Mouse (Mus musculus) midbrain, embryonic 12.5 days (tissue): ENCODE data around the gene Cd300a. TPM values are rescaled to one million over a fixed set of nuclear protein-coding genes. Genes with fewer than 3 reads are reported as not detected.

Source experiments
- ATAC-seq: fragments of 200-750 bp; cut with Nextera tagmentation; 2 replicates; pipeline ENCODE4 v1.8.0; 2017; ENCODE audit warnings: low read depth, moderate TSS enrichment, moderate library complexity; ENCODE audit not compliant: low FRiP score
- H3K27ac ChIP-seq: fragments of 300-500 bp; sonication (generic); replicated peaks from 2 replicates; pipeline ENCODE4 v1.5.1; 2016; ENCODE audit warnings: mild to moderate bottlenecking
- H3K27me3 ChIP-seq: fragments of 300-500 bp; sonication (generic); 2 replicates; pipeline ENCODE4 v1.6.1; 2016; ENCODE audit warnings: mild to moderate bottlenecking
- H3K36me3 ChIP-seq: fragments of 300-500 bp; sonication (generic); 2 replicates; pipeline ENCODE4 v1.6.1; 2016
- H3K4me1 ChIP-seq: fragments of 300-500 bp; sonication (generic); 2 replicates; pipeline ENCODE4 v1.6.1; 2016
- H3K4me2 ChIP-seq: fragments of 300-500 bp; sonication (generic); replicated peaks from 2 replicates; pipeline ENCODE4 v1.6.1; 2016; ENCODE audit warnings: mild to moderate bottlenecking, moderate library complexity
- H3K4me3 ChIP-seq: fragments of 300-500 bp; sonication (generic); 2 replicates; pipeline ENCODE4 v1.5.1; 2016; ENCODE audit warnings: mild to moderate bottlenecking
- H3K9ac ChIP-seq: fragments of 300-500 bp; sonication (generic); replicated peaks from 2 replicates; pipeline ENCODE4 v1.6.1; 2016; ENCODE audit warnings: mild to moderate bottlenecking, moderate library complexity
- H3K9me3 ChIP-seq: fragments of 300-500 bp; sonication (generic); 2 replicates; pipeline ENCODE4 v1.6.1; 2016; ENCODE audit warnings: mild to moderate bottlenecking
- WGBS: fragments of 180-500 bp; shearing (Covaris S2); methylation state at CpG from one replicate; pipeline ENCODE4 v1.1.7; 2016; 5-methylcytosine and 5-hydroxymethylcytosine counted together
- polyA plus RNA-seq: library from polyadenylated mRNA; unstranded; fragments of >200 nt; fragmentation: Nextera tagmentation; extraction: Ambion mirVana; gene quantifications from 2 replicates; pipeline ENCODE4 v1.2.1, GENCODE M21; 2016

Gene Cd300a
- polyA plus RNA-seq, 1 experiment from 2014 or later = 0.97 TPM

GRCm38 (mm10) chr11:114867361-114868235 is 22.2 kb upstream of the Cd300a start:
- no peak for ATAC-seq
- WGBS = 80% methylated on average over 11 of the region's 11 CpGs
- Histone ChIP-seq H3K4me3 (no peak overlapping the region), H3K4me1 (peaks cover 3% of the 10 kb centered on the region), H3K36me3 (no peaks in the 10 kb centered on the region), H3K4me2 (no peak overlapping the region), H3K27ac (no peak overlapping the region), H3K9me3 (no peaks in the 10 kb centered on the region), H3K9ac (no peak overlapping the region), H3K27me3 (peaks cover 3% of the 10 kb centered on the region; the same call in 1 of the 2 replicates)

GRCm38 (mm10) chr11:114868280-114868679 is 21.6 kb upstream of the Cd300a start:
- Histone ChIP-seq H3K36me3 (no peaks in the 10 kb centered on the region), H3K4me2 (no peak overlapping the region), H3K27ac (no peak overlapping the region), H3K4me1 (peaks cover 10% of the 10 kb centered on the region), H3K27me3 (peaks cover 3% of the 10 kb centered on the region; the same call in 1 of the 2 replicates), H3K9me3 (no peaks in the 10 kb centered on the region), H3K4me3 (no peak overlapping the region), H3K9ac (no peak overlapping the region)
- ATAC-seq = no peak
- 92% methylated on average over 12 of the region's 12 CpGs for WGBS

DNA sequence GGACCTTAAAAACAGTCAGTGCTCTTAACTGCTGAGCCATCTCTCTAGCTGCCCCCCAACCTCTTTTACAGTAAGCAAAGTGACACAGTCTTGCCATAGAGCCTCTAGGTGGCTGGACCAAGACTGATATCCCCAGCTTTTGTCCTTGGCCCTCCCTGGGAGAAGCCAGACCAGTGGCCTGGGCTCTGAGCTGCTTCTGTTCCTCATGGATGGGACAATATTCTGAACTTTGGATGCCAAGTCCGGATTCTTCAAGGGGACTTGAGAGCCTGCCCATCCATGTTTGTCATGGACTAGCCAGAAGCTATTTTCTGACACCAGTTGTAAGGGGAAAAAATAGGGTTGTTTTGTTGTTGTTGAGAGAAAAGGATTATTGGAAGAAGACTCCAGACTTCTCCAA is 20.1 kb upstream of the Cd300a start:
- peaks cover 3% of the 10 kb centered on the region; the same call in 1 of the 2 replicates for H3K27me3 ChIP-seq
- H3K4me1 ChIP-seq = peaks cover 19% of the 10 kb centered on the region
- no peaks in the 10 kb centered on the region for H3K9me3 ChIP-seq
- ATAC-seq = no peak
- no peak overlapping the region for H3K4me2 ChIP-seq
- no peak overlapping the region for H3K4me3 ChIP-seq
- no peak overlapping the region for H3K27ac ChIP-seq
- no peaks in the 10 kb centered on the region for H3K36me3 ChIP-seq
- H3K9ac ChIP-seq = no peak overlapping the region
- 76% methylated on average over 1 of the region's 1 CpGs for WGBS

- H3K36me3 ChIP-seq = no peaks in the 10 kb centered on the region
- H3K27me3 ChIP-seq = 0 out of 2 replicates have a peak, but pooled peaks cover 6% of the 10 kb centered on the region
- H3K9me3 ChIP-seq = no peaks in the 10 kb centered on the region
- no peak overlapping the region for H3K27ac ChIP-seq
- WGBS = 85% methylated on average over 2 of the region's 2 CpGs
- H3K4me2 ChIP-seq = no peak overlapping the region
- H3K9ac ChIP-seq = no peak overlapping the region
- ATAC-seq = no peak
- H3K4me1 ChIP-seq = peaks cover 26% of the 10 kb centered on the region
- no peak overlapping the region for H3K4me3 ChIP-seq
These were observed 18.3 kb upstream of the Cd300a start for GRCm38 (mm10) chr11:114871540-114871939.

DNA sequence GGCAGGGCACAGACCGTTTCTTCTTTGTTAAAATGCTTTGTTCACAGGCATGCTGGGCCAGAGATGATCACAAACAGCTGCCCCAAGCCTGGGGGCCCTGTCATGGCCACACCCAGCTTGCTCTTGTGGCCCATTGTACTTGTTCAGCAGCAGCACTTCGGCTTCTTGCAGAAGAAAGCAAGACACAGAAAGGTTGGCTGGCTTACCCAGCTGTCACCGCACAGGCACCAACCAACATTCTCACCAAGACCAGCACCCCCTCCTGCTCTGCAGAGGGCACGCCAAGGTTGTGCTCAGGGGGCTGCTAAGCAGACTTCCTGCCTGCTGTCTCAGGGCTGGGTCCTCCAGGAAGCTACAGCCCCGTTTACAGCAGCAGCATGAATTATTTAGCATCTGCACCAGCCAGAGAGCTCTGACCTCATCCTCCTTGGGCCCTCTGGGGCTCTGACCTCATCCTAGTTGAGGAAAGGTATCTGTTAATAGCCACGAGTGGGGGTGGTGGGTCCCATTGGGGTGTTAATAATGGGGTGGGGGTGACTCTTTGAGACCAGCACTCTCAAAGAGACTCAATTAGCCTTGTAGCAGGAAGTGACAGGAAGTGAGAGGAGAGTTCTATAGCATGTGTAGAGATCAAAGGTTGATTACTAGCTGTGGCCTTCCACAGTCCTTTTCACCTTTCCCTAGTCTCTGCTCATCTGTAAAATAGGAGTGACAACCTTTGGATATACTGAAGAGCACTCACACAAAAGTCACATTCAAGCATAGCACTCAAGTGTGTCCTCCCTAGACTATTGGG is 16.6 kb upstream of the Cd300a start:
- peak overlapping the region; percentile 42 for H3K27ac ChIP-seq
- WGBS = 24% methylated on average over 6 of the region's 6 CpGs
- H3K4me3 ChIP-seq = no peak overlapping the region
- no peaks in the 10 kb centered on the region for H3K36me3 ChIP-seq
- no peaks in the 10 kb centered on the region for H3K9me3 ChIP-seq
- H3K9ac ChIP-seq = no peak overlapping the region
- no peak overlapping the region for H3K4me2 ChIP-seq
- H3K27me3 ChIP-seq = 0 out of 2 replicates have a peak, but pooled peaks cover 6% of the 10 kb centered on the region
- H3K4me1 ChIP-seq = peaks cover 26% of the 10 kb centered on the region
- no peak; the same call in 1 of the 2 replicates for ATAC-seq

DNA sequence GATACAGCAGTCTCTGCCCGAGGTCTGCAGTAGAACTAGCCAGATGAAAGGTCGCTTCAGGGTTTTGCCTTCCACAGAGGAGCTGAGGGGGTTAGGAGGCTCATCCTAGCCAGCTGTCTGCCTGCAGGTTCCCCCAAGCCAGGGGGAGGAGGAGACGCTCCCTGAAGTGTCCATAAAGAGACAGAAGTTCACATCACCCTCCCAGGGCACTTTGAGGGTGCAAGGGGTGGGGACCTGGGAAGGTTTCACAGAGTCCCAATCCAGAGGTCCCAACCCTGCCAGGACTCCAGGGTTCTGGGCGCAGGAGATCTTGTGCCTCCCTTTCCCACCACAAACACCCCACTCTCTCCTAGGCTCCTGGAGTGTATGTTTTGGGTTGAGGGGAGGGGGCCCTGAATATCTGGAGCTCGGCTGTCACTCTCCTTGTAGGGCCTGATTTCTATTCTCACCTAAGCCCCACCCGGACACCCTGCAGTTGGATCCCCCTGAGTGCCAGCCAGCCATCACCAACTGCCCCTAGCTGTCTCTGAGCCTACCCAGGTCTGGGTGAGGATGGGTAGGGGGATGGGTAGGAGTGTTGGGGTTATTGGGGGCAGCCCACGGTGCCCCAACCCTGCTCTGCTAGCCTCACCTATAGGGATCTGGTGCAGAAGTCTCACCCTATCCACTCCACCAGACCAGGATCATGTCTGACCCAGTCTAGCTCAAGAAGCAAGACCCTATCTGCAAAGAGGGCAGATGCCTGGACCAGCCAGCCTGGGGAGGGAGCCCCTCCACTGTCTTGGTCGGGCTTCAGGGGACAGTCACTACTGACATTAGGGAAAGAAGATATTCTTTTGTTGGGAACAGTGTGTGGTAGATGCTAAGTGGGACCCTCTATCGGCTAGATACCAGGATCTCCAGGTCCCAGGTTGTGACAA is 15.4 kb upstream of the Cd300a start:
- no peak overlapping the region for H3K27ac ChIP-seq
- H3K36me3 ChIP-seq = no peaks in the 10 kb centered on the region
- H3K27me3 ChIP-seq = 0 out of 2 replicates have a peak, but pooled peaks cover 3% of the 10 kb centered on the region
- no peak overlapping the region for H3K4me3 ChIP-seq
- 58% methylated on average over 9 of the region's 9 CpGs for WGBS
- peaks cover 26% of the 10 kb centered on the region for H3K4me1 ChIP-seq
- H3K4me2 ChIP-seq = no peak overlapping the region
- H3K9ac ChIP-seq = no peak overlapping the region
- no peak for ATAC-seq
- no peaks in the 10 kb centered on the region for H3K9me3 ChIP-seq

DNA sequence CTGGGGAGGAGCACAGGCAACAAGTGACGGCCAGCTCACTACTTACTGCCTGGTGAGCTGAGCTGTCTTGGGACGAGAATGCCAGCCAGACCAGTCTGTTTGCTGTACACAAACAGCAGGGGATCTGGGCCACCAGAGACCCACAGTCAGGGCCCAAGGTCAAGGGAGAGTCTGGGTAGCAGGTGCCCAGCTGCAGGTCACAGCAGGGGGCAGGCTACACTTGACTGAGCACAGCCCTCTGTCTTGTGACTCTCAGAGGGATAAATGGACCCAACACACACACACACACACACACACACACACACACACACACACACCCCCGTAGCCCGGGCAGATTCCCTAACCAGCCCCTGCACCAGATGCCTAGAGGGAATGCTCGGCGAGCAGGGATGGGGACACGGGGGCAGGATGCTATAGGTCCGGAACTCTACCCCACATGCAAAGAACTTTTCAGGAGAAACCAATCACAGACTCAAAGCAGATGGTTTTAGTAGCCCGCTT is 14.5 kb upstream of the Cd300a start:
- Histone ChIP-seq H3K4me2 (no peak overlapping the region), H3K27me3 (0 out of 2 replicates have a peak, but pooled peaks cover 3% of the 10 kb centered on the region), H3K4me1 (peaks cover 26% of the 10 kb centered on the region), H3K9ac (no peak overlapping the region), H3K27ac (no peak overlapping the region), H3K4me3 (no peak overlapping the region), H3K9me3 (no peaks in the 10 kb centered on the region), H3K36me3 (no peaks in the 10 kb centered on the region)
- WGBS = 6% methylated on average over 9 of the region's 9 CpGs
- no peak for ATAC-seq

DNA sequence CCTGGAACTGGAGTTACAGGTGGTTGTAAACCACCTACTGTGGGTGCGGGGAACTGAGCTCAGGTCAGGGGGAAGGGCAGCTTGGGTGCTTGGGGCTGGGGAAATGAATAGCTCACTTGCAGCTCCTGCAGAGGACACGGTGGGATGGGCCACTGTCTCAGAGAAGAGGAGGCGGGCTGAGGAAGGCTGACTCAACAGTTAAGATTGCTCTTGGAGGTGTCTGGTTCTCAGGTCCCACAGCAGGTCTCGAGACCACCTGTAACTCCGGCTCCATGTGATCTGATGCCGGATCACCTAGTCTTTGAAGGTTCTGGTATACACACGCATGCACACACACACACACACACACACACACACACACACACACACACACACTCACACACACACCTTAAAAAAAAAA is 13.7 kb upstream of the Cd300a start:
- H3K9ac ChIP-seq = no peak overlapping the region
- WGBS = 50% methylated on average over 7 of the region's 7 CpGs
- H3K27me3 ChIP-seq = 0 out of 2 replicates have a peak, but pooled peaks cover 3% of the 10 kb centered on the region
- H3K27ac ChIP-seq = no peak overlapping the region
- no peak for ATAC-seq
- peaks cover 26% of the 10 kb centered on the region for H3K4me1 ChIP-seq
- no peaks in the 10 kb centered on the region for H3K9me3 ChIP-seq
- H3K36me3 ChIP-seq = no peaks in the 10 kb centered on the region
- H3K4me3 ChIP-seq = no peak overlapping the region
- no peak overlapping the region for H3K4me2 ChIP-seq

- H3K9ac ChIP-seq = no peak overlapping the region
- no peaks in the 10 kb centered on the region for H3K36me3 ChIP-seq
- H3K4me3 ChIP-seq = no peak overlapping the region
- H3K4me1 ChIP-seq = peaks cover 26% of the 10 kb centered on the region
- H3K27ac ChIP-seq = no peak overlapping the region
- no peak for ATAC-seq
- 0 out of 2 replicates have a peak, but pooled peaks cover 3% of the 10 kb centered on the region for H3K27me3 ChIP-seq
- H3K4me2 ChIP-seq = no peak overlapping the region
- 25% methylated on average over 2 of the region's 2 CpGs for WGBS
- no peaks in the 10 kb centered on the region for H3K9me3 ChIP-seq
These were observed 13.2 kb upstream of the Cd300a start for GRCm38 (mm10) chr11:114876621-114877020.

GRCm38 (mm10) chr11:114877145-114877544 is 12.7 kb upstream of the Cd300a start:
- H3K27me3 ChIP-seq = 0 out of 2 replicates have a peak, but pooled peaks cover 3% of the 10 kb centered on the region
- H3K9me3 ChIP-seq = no peaks in the 10 kb centered on the region
- H3K4me2 ChIP-seq = no peak overlapping the region
- H3K9ac ChIP-seq = no peak overlapping the region
- H3K4me1 ChIP-seq = peaks cover 26% of the 10 kb centered on the region
- no peaks in the 10 kb centered on the region for H3K36me3 ChIP-seq
- WGBS = 61% methylated on average over 3 of the region's 3 CpGs
- no peak overlapping the region for H3K27ac ChIP-seq
- H3K4me3 ChIP-seq = no peak overlapping the region
- ATAC-seq = no peak

GRCm38 (mm10) chr11:114879666-114880065 is 10.2 kb upstream of the Cd300a start:
- Histone ChIP-seq H3K4me2 (no peak overlapping the region), H3K4me1 (peaks cover 9% of the 10 kb centered on the region), H3K4me3 (no peak overlapping the region), H3K36me3 (no peaks in the 10 kb centered on the region), H3K9ac (no peak overlapping the region), H3K9me3 (no peaks in the 10 kb centered on the region), H3K27me3 (0 out of 2 replicates have a peak, but pooled peaks cover 3% of the 10 kb centered on the region), H3K27ac (no peak overlapping the region)
- no peak for ATAC-seq
- 81% methylated on average over 2 of the region's 2 CpGs for WGBS
